Mouse (Mus musculus): Measurements from ENCODE around the gene Icam2. TPM values are rescaled to one million over a fixed set of nuclear protein-coding genes. Genes with fewer than 3 reads are reported as not detected.
"Not testable (repeated sequence)": the region's sequence is repeated elsewhere in the genome, so short reads cannot be mapped to it uniquely, and the experiment has no call there.

The Icam2 gene
- total and polyA plus RNA-seq, 3 experiments: 3.4 to 42.6 (median 3.7) TPM

GRCm38 (mm10) chr11:106350853-106351252 is 37.0 kb downstream of the Icam2 start:
- Histone ChIP-seq H3K4me3 (ENCODE audit: low read depth, low read length) (no peak overlapping the region), H3K4me1 (ENCODE audit: insufficient read depth, low read depth, low read length) (no peaks in the 10 kb centered on the region), H3K9me3 (replicated peaks) (no peaks in the 10 kb centered on the region), H3K27me3 (ENCODE audit: insufficient read depth, low read length) (peaks cover 19% of the 10 kb centered on the region; the same call in 1 of the 2 replicates), H3K36me3 (replicated peaks) (no peaks in the 10 kb centered on the region)
- ATAC-seq (ENCODE audit: extremely low read depth, insufficient number of reproducible peaks, low FRiP score, poor library complexity, severe bottlenecking) (no peak), DNase-seq (ENCODE audit: low spot score) (no peak)
- TF ChIP-seq CTCF (IDR thresholded peaks at IDR 0.05; ENCODE audit: low read depth, low read length): no peak
- no peak for TF ChIP-seq GATA1 (IDR thresholded peaks at IDR 0.05; ENCODE audit: borderline replicate concordance, low read length)

GRCm38 (mm10) chr11:106349772-106350171 is 38.1 kb downstream of the Icam2 start:
- DNase-seq (ENCODE audit: low spot score) (no peak), ATAC-seq (ENCODE audit: extremely low read depth, insufficient number of reproducible peaks, low FRiP score, poor library complexity, severe bottlenecking) (no peak)
- Histone ChIP-seq H3K4me3 (ENCODE audit: low read depth, low read length) (no peak overlapping the region), H3K9me3 (replicated peaks) (no peaks in the 10 kb centered on the region), H3K36me3 (replicated peaks) (no peaks in the 10 kb centered on the region), H3K4me1 (ENCODE audit: insufficient read depth, low read depth, low read length) (no peaks in the 10 kb centered on the region), H3K27me3 (ENCODE audit: insufficient read depth, low read length) (peaks cover 23% of the 10 kb centered on the region; the same call in 1 of the 2 replicates)
- TF ChIP-seq POLR2AphosphoS5 (IDR thresholded peaks at IDR 0.05; ENCODE audit: insufficient replicate concordance, low read depth, low read length) (no peak), CTCF (IDR thresholded peaks at IDR 0.05; ENCODE audit: low read depth, low read length) (no peak), TAL1 (conservative IDR thresholded peaks at IDR 0.05; ENCODE audit: low read depth, low read length) (no peak), GATA1 (IDR thresholded peaks at IDR 0.05; ENCODE audit: borderline replicate concordance, low read length) (no peak), GATA2 (IDR thresholded peaks at IDR 0.05; ENCODE audit: borderline replicate concordance, low read depth, low read length) (no peak)

- TF ChIP-seq GATA1 (IDR thresholded peaks at IDR 0.05; ENCODE audit: borderline replicate concordance, low read length) (no peak), CTCF (IDR thresholded peaks at IDR 0.05; ENCODE audit: low read depth, low read length) (no peak), POLR2AphosphoS5 (IDR thresholded peaks at IDR 0.05; ENCODE audit: insufficient replicate concordance, low read depth, low read length) (no peak), GATA2 (IDR thresholded peaks at IDR 0.05; ENCODE audit: borderline replicate concordance, low read depth, low read length) (no peak), TAL1 (conservative IDR thresholded peaks at IDR 0.05; ENCODE audit: low read depth, low read length) (no peak)
- Histone ChIP-seq H3K9me3 (replicated peaks) (no peaks in the 10 kb centered on the region), H3K4me3 (ENCODE audit: low read depth, low read length) (no peak overlapping the region), H3K36me3 (replicated peaks) (no peaks in the 10 kb centered on the region), H3K27me3 (ENCODE audit: insufficient read depth, low read length) (peaks cover 46% of the 10 kb centered on the region), H3K4me1 (ENCODE audit: insufficient read depth, low read depth, low read length) (no peaks in the 10 kb centered on the region)
- ATAC-seq (ENCODE audit: extremely low read depth, insufficient number of reproducible peaks, low FRiP score, poor library complexity, severe bottlenecking): no peak
- DNase-seq (ENCODE audit: low spot score): no peak
Measured at GRCm38 (mm10) chr11:106344910-106345309, 43.0 kb downstream of the Icam2 start.

- DNase-seq (ENCODE audit: low spot score) (no peak), ATAC-seq (ENCODE audit: extremely low read depth, insufficient number of reproducible peaks, low FRiP score, poor library complexity, severe bottlenecking) (no peak)
- Histone ChIP-seq H3K4me1 (ENCODE audit: insufficient read depth, low read depth, low read length) (no peaks in the 10 kb centered on the region), H3K36me3 (replicated peaks) (no peaks in the 10 kb centered on the region), H3K9me3 (replicated peaks) (no peaks in the 10 kb centered on the region), H3K27me3 (ENCODE audit: insufficient read depth, low read length) (peaks cover 53% of the 10 kb centered on the region), H3K4me3 (ENCODE audit: low read depth, low read length) (no peak overlapping the region)
- TF ChIP-seq CTCF (IDR thresholded peaks at IDR 0.05; ENCODE audit: low read depth, low read length) (no peak), TAL1 (conservative IDR thresholded peaks at IDR 0.05; ENCODE audit: low read depth, low read length) (no peak), POLR2AphosphoS5 (IDR thresholded peaks at IDR 0.05; ENCODE audit: insufficient replicate concordance, low read depth, low read length) (no peak), GATA1 (IDR thresholded peaks at IDR 0.05; ENCODE audit: borderline replicate concordance, low read length) (no peak), GATA2 (IDR thresholded peaks at IDR 0.05; ENCODE audit: borderline replicate concordance, low read depth, low read length) (no peak)
Measured at GRCm38 (mm10) chr11:106340990-106341520, 46.8 kb downstream of the Icam2 start.

GRCm38 (mm10) chr11:106339323-106339722 is 48.6 kb downstream of the Icam2 start:
- H3K36me3 ChIP-seq (replicated peaks); ATAC-seq (ENCODE audit: extremely low read depth, insufficient number of reproducible peaks, low FRiP score, poor library complexity, severe bottlenecking); H3K4me3 ChIP-seq (ENCODE audit: low read depth, low read length); H3K4me1 ChIP-seq (ENCODE audit: insufficient read depth, low read depth, low read length); H3K9me3 ChIP-seq (replicated peaks); DNase-seq (ENCODE audit: low spot score): not testable (repeated sequence)
- peaks cover 45% of the 10 kb centered on the region for H3K27me3 ChIP-seq (ENCODE audit: insufficient read depth, low read length)

- ATAC-seq (ENCODE audit: extremely low read depth, insufficient number of reproducible peaks, low FRiP score, poor library complexity, severe bottlenecking): no peak
- Histone ChIP-seq H3K4me1 (ENCODE audit: insufficient read depth, low read depth, low read length) (no peaks in the 10 kb centered on the region), H3K4me3 (ENCODE audit: low read depth, low read length) (no peak overlapping the region), H3K36me3 (replicated peaks) (no peaks in the 10 kb centered on the region), H3K27me3 (ENCODE audit: insufficient read depth, low read length) (peaks cover 46% of the 10 kb centered on the region), H3K9me3 (replicated peaks) (no peaks in the 10 kb centered on the region)
- no peak for TF ChIP-seq CTCF (IDR thresholded peaks at IDR 0.05; ENCODE audit: low read depth, low read length)
- TF ChIP-seq POLR2AphosphoS5 (IDR thresholded peaks at IDR 0.05; ENCODE audit: insufficient replicate concordance, low read depth, low read length): no peak
- TF ChIP-seq GATA2 (IDR thresholded peaks at IDR 0.05; ENCODE audit: borderline replicate concordance, low read depth, low read length): no peak
- no peak for TF ChIP-seq TAL1 (conservative IDR thresholded peaks at IDR 0.05; ENCODE audit: low read depth, low read length)
- no peak for TF ChIP-seq GATA1 (IDR thresholded peaks at IDR 0.05; ENCODE audit: borderline replicate concordance, low read length)
- no peak for DNase-seq (ENCODE audit: low spot score)
Measured at GRCm38 (mm10) chr11:106338870-106339269, 49.0 kb downstream of the Icam2 start.

- no peaks in the 10 kb centered on the region for H3K36me3 ChIP-seq (replicated peaks)
- ATAC-seq (ENCODE audit: extremely low read depth, insufficient number of reproducible peaks, low FRiP score, poor library complexity, severe bottlenecking) (no peak), DNase-seq (ENCODE audit: low spot score) (no peak)
- H3K4me3 ChIP-seq (ENCODE audit: low read depth, low read length): no peak overlapping the region
- no peaks in the 10 kb centered on the region for H3K9me3 ChIP-seq (replicated peaks)
- H3K4me1 ChIP-seq (ENCODE audit: insufficient read depth, low read depth, low read length): no peaks in the 10 kb centered on the region
- H3K27me3 ChIP-seq (ENCODE audit: insufficient read depth, low read length): peaks cover 44% of the 10 kb centered on the region
- TF ChIP-seq POLR2AphosphoS5 (IDR thresholded peaks at IDR 0.05; ENCODE audit: insufficient replicate concordance, low read depth, low read length) (no peak), CTCF (IDR thresholded peaks at IDR 0.05; ENCODE audit: low read depth, low read length) (no peak), GATA2 (IDR thresholded peaks at IDR 0.05; ENCODE audit: borderline replicate concordance, low read depth, low read length) (no peak), GATA1 (IDR thresholded peaks at IDR 0.05; ENCODE audit: borderline replicate concordance, low read length) (no peak), TAL1 (conservative IDR thresholded peaks at IDR 0.05; ENCODE audit: low read depth, low read length) (no peak)
Measured at GRCm38 (mm10) chr11:106338029-106338428, 49.8 kb downstream of the Icam2 start.

Data from G1E (cell line).